Mouse (Mus musculus) kidney, embryonic 15.5 days (tissue): Measurements from ENCODE around the gene Dchs1. TPM values are rescaled to one million over a fixed set of nuclear protein-coding genes. Genes with fewer than 3 reads are reported as not detected.
"Not testable (repeated sequence)": the region's sequence is repeated elsewhere in the genome, so short reads cannot be mapped to it uniquely, and the experiment has no call there.

Experiments
- ATAC-seq: fragments of 200-750 bp; cut with Nextera tagmentation; replicated peaks from 2 replicates; pipeline ENCODE4 v1.8.0; 2017; ENCODE audit warnings: moderate TSS enrichment; ENCODE audit not compliant: low FRiP score
- H3K27ac ChIP-seq: fragments of 300-500 bp; sonication (generic); 2 replicates; pipeline ENCODE4 v1.5.1; 2015; ENCODE audit warnings: mild to moderate bottlenecking, inconsistent platforms
- H3K27me3 ChIP-seq: fragments of 300-500 bp; sonication (generic); 2 replicates; pipeline ENCODE4 v1.6.1; 2015; ENCODE audit warnings: inconsistent platforms
- H3K36me3 ChIP-seq: fragments of 300-500 bp; sonication (generic); 2 replicates; pipeline ENCODE4 v1.6.1; 2015; ENCODE audit warnings: inconsistent platforms
- H3K4me1 ChIP-seq: fragments of 300-500 bp; sonication (generic); 2 replicates; pipeline ENCODE4 v1.6.1; 2015; ENCODE audit warnings: inconsistent platforms
- H3K4me2 ChIP-seq: fragments of 300-500 bp; sonication (generic); 2 replicates; pipeline ENCODE4 v1.6.1; 2015; ENCODE audit warnings: moderate library complexity, mild to moderate bottlenecking, inconsistent platforms
- H3K4me3 ChIP-seq: fragments of 300-500 bp; sonication (generic); replicated peaks from 2 replicates; pipeline ENCODE4 v1.5.1; 2015; ENCODE audit warnings: mild to moderate bottlenecking, inconsistent platforms
- H3K9ac ChIP-seq: fragments of 300-500 bp; sonication (generic); 2 replicates; pipeline ENCODE4 v1.6.1; 2015; ENCODE audit warnings: mild to moderate bottlenecking, inconsistent platforms
- H3K9me3 ChIP-seq: fragments of 300-500 bp; sonication (generic); replicated peaks from 2 replicates; pipeline ENCODE4 v1.6.1; 2016; ENCODE audit warnings: inconsistent platforms
- whole genome bisulfite sequencing: fragments of 180-500 bp; shearing (Covaris S2); methylation state at CpG from one replicate; pipeline ENCODE4 v1.1.7; 2015; ENCODE audit warnings: mixed read lengths; 5-methylcytosine and 5-hydroxymethylcytosine counted together
- polyA plus RNA-seq: library from polyadenylated mRNA; unstranded; fragments of >200 nt; fragmentation: Nextera tagmentation; extraction: Ambion mirVana; gene quantifications from 2 replicates; pipeline ENCODE4 v1.2.1, GENCODE M21; 2015

Gene Dchs1
- polyA plus RNA-seq, 1 experiment from 2014 or later: 12.1 TPM

GRCm38 (mm10) chr7:105738948-105739347 is 48.5 kb downstream of the Dchs1 start:
- WGBS: 15% methylated on average over 3 of the region's 3 CpGs
- Histone ChIP-seq H3K36me3 (peaks cover 49% of the 10 kb centered on the region), H3K4me2 (peak overlapping the region; percentile 64), H3K27ac (peak overlapping the region; percentile 96), H3K27me3 (no peaks in the 10 kb centered on the region), H3K9me3 (no peaks in the 10 kb centered on the region), H3K4me1 (peaks cover 44% of the 10 kb centered on the region), H3K9ac (peak overlapping the region; percentile 95), H3K4me3 (peak overlapping the region; percentile 89)
- ATAC-seq: peak; percentile 79

DNA sequence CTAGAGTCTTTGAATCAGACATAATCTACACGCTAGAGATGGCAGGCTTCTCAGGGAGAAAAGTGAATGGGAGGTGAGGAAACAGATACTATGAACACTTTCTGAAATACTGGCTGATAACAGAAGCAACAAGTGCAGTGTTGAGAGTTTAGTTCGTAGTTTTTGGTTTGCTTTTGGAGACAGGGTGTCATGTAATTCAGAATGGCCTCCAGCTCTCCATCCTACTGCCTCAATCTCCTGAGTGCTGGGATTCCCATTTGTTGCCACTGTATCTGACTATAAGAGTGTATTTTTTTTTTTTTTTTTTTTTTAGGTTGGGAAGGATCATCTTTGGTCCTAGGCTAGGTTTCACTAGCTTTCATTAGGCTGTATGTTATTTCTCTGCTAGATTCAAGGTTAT is 49.2 kb downstream of the Dchs1 start:
- H3K4me2 ChIP-seq: peak overlapping the region; percentile 64
- peaks cover 55% of the 10 kb centered on the region for H3K36me3 ChIP-seq
- WGBS: 72% methylated on average over 2 of the region's 2 CpGs

GRCm38 (mm10) chr7:105737648-105738047 is 49.8 kb downstream of the Dchs1 start:
- ATAC-seq: no peak
- Histone ChIP-seq H3K4me3 (peak overlapping the region; percentile 89), H3K4me1 (peaks cover 37% of the 10 kb centered on the region), H3K27me3 (no peaks in the 10 kb centered on the region), H3K27ac (peak overlapping the region; percentile 95), H3K36me3 (peaks cover 55% of the 10 kb centered on the region), H3K9me3 (no peaks in the 10 kb centered on the region), H3K4me2 (peak overlapping the region; percentile 64), H3K9ac (peak overlapping the region; percentile 95)
- 20% methylated on average over 3 of the region's 3 CpGs for WGBS

More for the DNA sequence above, 49.2 kb downstream of the Dchs1 start:
- H3K27me3 ChIP-seq: no peaks in the 10 kb centered on the region
- ATAC-seq: no peak
- peak overlapping the region; percentile 89 for H3K4me3 ChIP-seq
- H3K9ac ChIP-seq: peak overlapping the region; percentile 95
- H3K27ac ChIP-seq: peak overlapping the region; percentile 96
- no peaks in the 10 kb centered on the region for H3K9me3 ChIP-seq
- peaks cover 42% of the 10 kb centered on the region for H3K4me1 ChIP-seq

DNA sequence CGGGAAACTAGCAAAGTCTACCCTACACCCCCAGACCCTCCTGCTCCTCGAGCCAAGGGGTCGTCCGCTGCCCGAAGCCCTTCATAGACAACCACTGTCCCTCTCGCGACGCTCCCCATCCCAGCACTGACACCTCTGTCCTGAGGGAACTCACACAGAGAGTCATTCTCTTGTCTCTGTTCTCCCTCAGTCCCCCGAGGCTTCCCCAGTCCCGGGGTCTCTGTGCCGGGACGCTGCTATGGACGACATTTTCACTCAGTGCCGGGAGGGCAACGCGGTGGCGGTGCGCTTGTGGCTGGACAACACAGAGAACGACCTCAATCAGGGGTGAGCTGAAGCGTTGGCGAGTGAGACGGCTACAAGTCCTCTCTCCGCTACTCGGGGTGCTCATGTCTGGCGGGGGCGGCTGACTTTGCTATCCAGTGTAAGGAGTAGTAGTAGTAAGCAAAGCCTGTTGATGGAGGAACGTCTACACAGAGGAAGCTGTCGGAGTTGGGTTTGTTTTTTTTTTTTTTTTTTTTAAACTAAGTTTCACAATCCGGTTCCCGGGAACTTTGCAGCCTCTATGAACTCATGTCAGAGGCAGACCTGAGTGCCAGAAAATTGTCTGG is 50.4 kb downstream of the Dchs1 start, which contains the start of gene Rrp8:
Gene Rrp8 (minus strand): TSS at position 475 of the 611 bp plus-strand sequence.
- Histone ChIP-seq H3K9ac (peak within 1 kb of the TSS; percentile 95), H3K4me1 (peaks cover 37% of the 10 kb centered on the region), H3K36me3 (peaks cover 55% of the 10 kb centered on the region), H3K9me3 (no peaks in the 10 kb centered on the region), H3K27ac (peak within 1 kb of the TSS; percentile 96), H3K4me3 (peak within 1 kb of the TSS; percentile 89), H3K4me2 (peak within 1 kb of the TSS; percentile 64), H3K27me3 (no peaks in the 10 kb centered on the region)
- peak; percentile 3; the same call in 1 of the 2 replicates for ATAC-seq
- WGBS: under 1% methylated on average over 30 of the region's 30 CpGs

GRCm38 (mm10) chr7:105736264-105736901 is 51.1 kb downstream of the Dchs1 start, which contains the start of gene Ilk:
TSS of gene Ilk (plus strand) at chr7:105736592.
- Histone ChIP-seq H3K4me2 (peak within 1 kb of the TSS; percentile 64), H3K9ac (peak within 1 kb of the TSS; percentile 95), H3K27ac (peak within 1 kb of the TSS; percentile 95), H3K4me1 (peaks cover 37% of the 10 kb centered on the region), H3K27me3 (no peaks in the 10 kb centered on the region), H3K9me3 (no peaks in the 10 kb centered on the region), H3K36me3 (peaks cover 55% of the 10 kb centered on the region), H3K4me3 (peak within 1 kb of the TSS; percentile 89)
- WGBS: under 1% methylated on average over 52 of the region's 62 CpGs
- ATAC-seq: peak; percentile 98

- H3K4me2 ChIP-seq: peak overlapping the region; percentile 64
- H3K36me3 ChIP-seq: peaks cover 55% of the 10 kb centered on the region
- peaks cover 37% of the 10 kb centered on the region for H3K4me1 ChIP-seq
- H3K9me3 ChIP-seq, H3K27me3 ChIP-seq, ATAC-seq: not testable (repeated sequence)
- H3K9ac ChIP-seq: peak overlapping the region; percentile 95
- 53% methylated on average over 4 of the region's 4 CpGs for WGBS
- peak overlapping the region; percentile 95 for H3K27ac ChIP-seq
- peak overlapping the region; percentile 89 for H3K4me3 ChIP-seq
Observed at GRCm38 (mm10) chr7:105735464-105735863, 52.0 kb downstream of the Dchs1 start.

GRCm38 (mm10) chr7:105734826-105735225 is 52.6 kb downstream of the Dchs1 start:
- 86% methylated on average over 8 of the region's 8 CpGs for WGBS
- Histone ChIP-seq H3K27me3 (no peaks in the 10 kb centered on the region), H3K4me1 (peaks cover 37% of the 10 kb centered on the region), H3K36me3 (peaks cover 55% of the 10 kb centered on the region), H3K4me3 (peak overlapping the region; percentile 89), H3K4me2 (peak overlapping the region; percentile 64), H3K27ac (no peak overlapping the region), H3K9me3 (no peaks in the 10 kb centered on the region), H3K9ac (0 out of 2 replicates have a peak overlapping the region, but pooled peaks have one; percentile 95)
- ATAC-seq: no peak

DNA sequence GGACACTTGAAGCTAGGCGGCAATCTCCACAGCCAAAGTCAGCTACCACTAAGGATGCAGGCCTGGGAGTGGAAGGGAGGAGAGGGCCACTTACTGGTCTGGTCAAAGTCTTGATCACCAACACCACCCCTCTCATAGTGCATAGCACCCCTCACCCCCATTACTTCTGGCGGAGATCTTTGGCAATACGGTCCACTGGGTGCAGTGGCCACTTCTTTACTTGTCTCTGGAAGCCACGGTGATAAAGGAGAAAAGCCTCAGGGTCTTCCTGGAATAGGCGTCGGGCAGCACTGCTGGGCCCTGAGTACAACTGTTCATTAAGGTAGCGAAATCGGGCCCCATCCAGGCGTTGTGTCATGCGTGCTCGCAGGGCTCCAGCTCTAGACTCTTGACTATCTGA is 53.6 kb downstream of the Dchs1 start:
- no peak for ATAC-seq
- Histone ChIP-seq H3K36me3 (peaks cover 61% of the 10 kb centered on the region), H3K27me3 (no peaks in the 10 kb centered on the region), H3K27ac (no peak overlapping the region), H3K4me2 (no peak overlapping the region), H3K4me1 (peaks cover 27% of the 10 kb centered on the region), H3K4me3 (no peak overlapping the region), H3K9ac (no peak overlapping the region), H3K9me3 (no peaks in the 10 kb centered on the region)
- 93% methylated on average over 11 of the region's 11 CpGs for WGBS

- H3K27me3 ChIP-seq: no peaks in the 10 kb centered on the region
- H3K4me2 ChIP-seq: no peak overlapping the region
- ATAC-seq: no peak
- no peak overlapping the region for H3K9ac ChIP-seq
- no peaks in the 10 kb centered on the region for H3K9me3 ChIP-seq
- no peak overlapping the region for H3K27ac ChIP-seq
- peaks cover 58% of the 10 kb centered on the region for H3K36me3 ChIP-seq
- H3K4me1 ChIP-seq: no peaks in the 10 kb centered on the region
- WGBS: 76% methylated on average over 6 of the region's 6 CpGs
- H3K4me3 ChIP-seq: no peak overlapping the region
Observed at GRCm38 (mm10) chr7:105728701-105729428, 58.6 kb downstream of the Dchs1 start.

DNA sequence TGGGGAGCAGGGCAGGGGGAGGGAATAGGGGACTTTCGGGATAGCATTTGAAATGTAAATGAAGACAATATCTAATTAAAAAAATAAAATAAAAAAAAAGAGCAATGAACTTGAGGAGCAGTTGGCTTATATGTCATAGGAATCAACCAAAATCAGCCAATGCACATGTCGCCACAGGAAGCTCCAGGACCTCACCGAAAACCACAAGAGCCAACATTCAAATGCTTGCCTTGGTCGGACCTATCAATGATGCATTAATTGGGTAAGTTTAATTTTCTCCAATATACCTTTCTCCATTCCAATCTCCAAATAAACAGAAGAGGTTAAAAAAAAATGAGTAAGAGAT is 60.5 kb downstream of the Dchs1 start:
- H3K4me3 ChIP-seq: no peak overlapping the region
- H3K4me1 ChIP-seq: no peaks in the 10 kb centered on the region
- no peaks in the 10 kb centered on the region for H3K27me3 ChIP-seq
- H3K36me3 ChIP-seq: peaks cover 39% of the 10 kb centered on the region
- no peak overlapping the region for H3K27ac ChIP-seq
- no peak for ATAC-seq
- 89% methylated on average over 4 of the region's 4 CpGs for WGBS
- no peak overlapping the region for H3K4me2 ChIP-seq
- no peak overlapping the region for H3K9ac ChIP-seq
- no peaks in the 10 kb centered on the region for H3K9me3 ChIP-seq

DNA sequence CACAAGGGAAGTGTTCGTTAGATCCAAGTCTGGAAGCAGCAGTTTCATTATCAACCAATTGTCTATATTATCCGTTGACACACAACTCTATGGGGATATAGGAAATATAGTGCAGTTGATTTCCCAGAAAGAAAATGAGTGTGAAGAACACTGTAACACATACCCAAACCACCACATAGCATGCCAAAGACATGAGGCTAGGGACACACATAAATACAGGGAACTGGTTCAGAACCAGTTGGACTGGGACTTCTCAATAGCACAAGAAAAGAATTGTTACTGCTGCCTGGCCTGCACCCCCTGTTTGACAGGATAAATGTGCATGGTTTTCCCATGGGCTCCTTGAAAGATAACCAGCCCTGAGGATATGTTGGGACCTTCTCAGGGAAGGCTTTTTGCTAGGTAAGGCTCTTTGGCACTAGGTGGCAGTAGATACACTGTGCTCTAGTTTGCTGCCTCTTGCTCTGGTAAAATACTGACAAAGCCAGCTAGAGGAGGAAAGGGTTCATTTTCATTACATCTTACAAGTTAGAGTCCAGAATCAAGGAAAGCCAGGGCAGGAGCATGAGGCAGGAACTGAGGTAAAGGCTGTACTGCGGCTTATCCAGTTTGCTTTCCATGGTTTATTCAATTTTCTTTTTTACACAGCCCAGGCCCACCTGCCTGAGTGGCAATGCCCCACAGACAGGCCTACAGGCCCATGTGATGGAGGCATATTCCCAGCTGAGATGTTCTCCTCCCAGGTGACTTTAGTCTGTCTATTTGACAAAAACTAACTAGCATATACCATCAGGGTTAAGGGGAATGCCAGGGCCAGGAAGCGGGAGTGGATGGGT is 61.1 kb downstream of the Dchs1 start:
- Histone ChIP-seq H3K4me1 (no peaks in the 10 kb centered on the region), H3K27ac (no peak overlapping the region), H3K27me3 (no peaks in the 10 kb centered on the region), H3K9ac (no peak overlapping the region), H3K9me3 (no peaks in the 10 kb centered on the region), H3K36me3 (peaks cover 33% of the 10 kb centered on the region), H3K4me2 (no peak overlapping the region), H3K4me3 (no peak overlapping the region)
- WGBS: 82% methylated on average over 4 of the region's 4 CpGs
- peak; percentile 71 for ATAC-seq
